Mouse (Mus musculus): ENCODE data around the gene Gm17655. TPM values are rescaled to one million over a fixed set of nuclear protein-coding genes. Genes with fewer than 3 reads are reported as not detected.
"Not testable (repeated sequence)": the region's sequence is repeated elsewhere in the genome, so short reads cannot be mapped to it uniquely, and the experiment has no call there.

The Gm17655 gene
- total RNA-seq (2015; ENCODE audit: low replicate concordance) (8.6 TPM in 1 of 2 replicates, not detected in the other), total RNA-seq (2017; ENCODE audit: low replicate concordance) (2.0 and 6.8 TPM in 2 replicates)

- ATAC-seq (replicated peaks; ENCODE audit: low FRiP score, poor library complexity, severe bottlenecking) = not testable (repeated sequence)
These were observed at the start of gene Gm17655 for GRCm38 (mm10) chr5:110072413-110072812. TSS of gene Gm17655 (minus strand) at chr5:110072513.

DNA sequence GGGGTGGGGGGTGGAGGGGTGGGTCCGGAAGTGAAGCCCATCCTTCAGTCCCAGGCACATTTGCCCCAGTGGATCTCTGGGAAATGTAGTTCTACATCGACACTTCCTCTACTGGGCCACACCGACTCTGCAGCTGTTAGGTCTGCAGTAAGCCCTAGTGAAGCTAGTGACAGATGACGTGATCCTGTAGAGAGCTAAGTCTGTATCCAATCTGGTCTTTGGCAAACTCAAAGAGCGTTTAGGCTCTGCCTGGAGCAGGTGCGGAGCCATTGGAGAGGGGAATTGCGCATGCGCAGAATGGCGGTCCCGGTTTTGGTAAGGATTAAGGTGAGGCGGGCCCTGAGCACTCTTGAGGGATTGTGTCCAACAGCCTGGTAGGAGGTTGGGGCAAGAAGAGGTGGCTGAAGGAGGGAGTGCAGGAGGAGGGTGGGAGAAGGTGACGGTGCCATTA is 37.7 kb upstream of the Gm17655 start, which contains the start of gene Zfp605:
Gene Zfp605, plus strand, starts transcription at position 102 of the 451 bp plus-strand sequence.
- peak; percentile 69 for ATAC-seq (replicated peaks; ENCODE audit: low FRiP score, poor library complexity, severe bottlenecking)

- no peak for ATAC-seq (replicated peaks; ENCODE audit: low FRiP score, poor library complexity, severe bottlenecking)
These were observed 36.0 kb upstream of the Gm17655 start for GRCm38 (mm10) chr5:110108305-110108628.

DNA sequence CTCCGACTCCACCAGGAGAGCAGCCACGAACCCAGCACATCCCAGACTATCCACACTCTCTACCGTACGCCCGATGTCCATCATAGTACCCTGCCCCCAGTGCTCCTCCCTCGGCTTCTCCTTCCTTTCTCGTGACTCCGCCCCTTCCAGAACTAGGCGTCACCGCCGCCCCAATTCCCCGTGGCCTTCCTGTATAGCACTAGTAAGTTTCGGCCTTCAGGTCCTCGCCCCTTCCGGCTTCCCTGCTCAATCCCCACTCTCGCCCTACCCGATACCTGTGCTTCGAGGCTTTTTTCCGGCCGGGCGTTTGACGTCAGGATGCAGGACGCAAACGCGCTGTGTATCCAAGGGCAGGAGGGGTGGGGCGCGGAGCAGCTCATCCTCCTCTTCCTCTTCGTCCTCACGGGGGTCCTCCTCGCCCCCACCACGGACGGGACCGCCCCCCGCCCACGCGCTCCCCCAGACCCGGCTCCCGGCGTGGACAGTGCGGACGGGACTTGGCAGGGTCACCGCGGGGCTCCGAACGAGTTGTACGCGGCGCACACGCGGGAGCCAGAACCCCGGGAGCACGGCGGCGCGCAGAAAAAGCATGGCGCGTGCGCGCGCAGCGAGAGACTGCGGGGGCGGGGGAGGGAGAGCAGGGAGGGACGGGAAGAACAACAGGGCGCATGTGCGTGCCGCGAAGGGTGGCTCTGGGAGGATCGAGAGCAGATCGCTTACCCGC is 35.4 kb upstream of the Gm17655 start, which contains the start of gene Gtpbp6:
Gene Gtpbp6, minus strand, starts transcription at position 617 of the 724 bp plus-strand sequence.
- ATAC-seq (replicated peaks; ENCODE audit: low FRiP score, poor library complexity, severe bottlenecking) = peak; percentile 84

DNA sequence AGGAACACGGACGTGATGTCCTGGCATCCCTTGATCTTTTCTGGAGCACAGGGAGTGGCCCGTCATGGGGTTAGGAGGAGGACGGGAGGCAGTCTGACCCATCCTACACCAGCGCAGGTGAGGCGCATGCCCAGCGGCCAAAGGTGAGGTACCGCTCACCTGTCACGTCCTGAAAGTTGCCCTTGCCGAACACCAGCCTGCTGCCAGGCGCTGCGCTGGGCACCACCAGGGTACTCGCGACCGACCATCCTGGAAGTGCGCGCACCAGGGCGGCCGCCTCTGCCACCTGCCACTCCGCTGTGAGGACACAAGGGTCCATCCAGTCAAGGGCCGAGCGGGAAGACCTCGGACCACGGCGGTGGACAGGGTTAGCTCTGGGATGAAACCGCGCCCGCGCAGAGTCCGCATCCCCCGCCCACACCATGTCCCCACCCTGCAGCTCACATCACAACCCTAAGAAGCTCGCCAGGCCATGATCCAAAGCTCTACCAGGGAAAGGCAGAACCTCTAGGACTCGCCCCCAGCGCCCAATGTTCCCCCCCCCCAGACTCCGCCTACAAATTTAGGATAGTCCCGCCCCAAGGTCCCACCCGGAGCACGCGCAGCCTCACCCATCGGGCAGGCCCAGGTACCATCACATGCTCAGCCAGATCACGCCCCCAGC is 34.7 kb upstream of the Gm17655 start:
- ATAC-seq (replicated peaks; ENCODE audit: low FRiP score, poor library complexity, severe bottlenecking) = no peak

- ATAC-seq (replicated peaks; ENCODE audit: low FRiP score, poor library complexity, severe bottlenecking) = no peak
These were observed 34.0 kb upstream of the Gm17655 start for GRCm38 (mm10) chr5:110106140-110106871.

- no peak for ATAC-seq (replicated peaks; ENCODE audit: low FRiP score, poor library complexity, severe bottlenecking)
These were observed 32.5 kb upstream of the Gm17655 start for GRCm38 (mm10) chr5:110104616-110105380.

- ATAC-seq (replicated peaks; ENCODE audit: low FRiP score, poor library complexity, severe bottlenecking) = no peak
These were observed 31.7 kb upstream of the Gm17655 start for GRCm38 (mm10) chr5:110103901-110104615.

DNA sequence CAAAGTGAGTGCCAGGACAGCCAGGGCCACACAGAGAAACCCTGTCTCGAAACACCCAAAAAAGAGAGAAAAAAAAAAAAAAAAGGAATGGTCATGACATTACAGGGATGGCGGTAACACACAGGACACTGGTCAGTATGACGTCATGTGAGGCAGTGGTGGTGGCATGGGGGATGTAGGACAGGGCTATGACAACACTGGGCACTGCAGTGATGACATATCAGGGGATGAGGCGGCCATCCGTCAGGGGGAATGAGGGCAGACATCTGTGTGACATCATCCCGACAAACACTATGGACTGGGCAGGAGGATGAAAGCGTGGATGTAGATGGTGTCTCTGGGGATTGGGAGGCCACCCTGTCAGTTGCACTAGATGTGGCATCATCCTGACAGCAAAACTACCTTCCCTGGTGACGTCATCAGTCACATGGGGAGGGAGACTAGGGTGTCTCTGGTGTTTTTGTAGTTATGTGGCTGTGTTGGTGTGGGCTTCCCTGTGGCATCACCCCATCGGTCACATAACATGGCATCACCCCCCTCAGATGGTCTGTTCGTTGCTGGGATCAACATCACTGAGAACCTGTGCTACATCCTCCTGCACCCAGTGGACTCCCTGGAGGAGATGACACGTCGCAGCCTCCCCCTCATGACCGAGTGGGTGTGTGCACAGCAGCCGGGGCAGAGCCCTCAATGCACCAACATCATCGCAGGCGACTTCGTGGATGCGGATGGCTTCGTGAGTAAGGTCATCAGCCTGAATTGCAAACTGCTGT is 30.7 kb upstream of the Gm17655 start:
- ATAC-seq (replicated peaks; ENCODE audit: low FRiP score, poor library complexity, severe bottlenecking) = no peak

GRCm38 (mm10) chr5:110102429-110102828 is 30.1 kb upstream of the Gm17655 start:
- ATAC-seq (replicated peaks; ENCODE audit: low FRiP score, poor library complexity, severe bottlenecking) = no peak

DNA sequence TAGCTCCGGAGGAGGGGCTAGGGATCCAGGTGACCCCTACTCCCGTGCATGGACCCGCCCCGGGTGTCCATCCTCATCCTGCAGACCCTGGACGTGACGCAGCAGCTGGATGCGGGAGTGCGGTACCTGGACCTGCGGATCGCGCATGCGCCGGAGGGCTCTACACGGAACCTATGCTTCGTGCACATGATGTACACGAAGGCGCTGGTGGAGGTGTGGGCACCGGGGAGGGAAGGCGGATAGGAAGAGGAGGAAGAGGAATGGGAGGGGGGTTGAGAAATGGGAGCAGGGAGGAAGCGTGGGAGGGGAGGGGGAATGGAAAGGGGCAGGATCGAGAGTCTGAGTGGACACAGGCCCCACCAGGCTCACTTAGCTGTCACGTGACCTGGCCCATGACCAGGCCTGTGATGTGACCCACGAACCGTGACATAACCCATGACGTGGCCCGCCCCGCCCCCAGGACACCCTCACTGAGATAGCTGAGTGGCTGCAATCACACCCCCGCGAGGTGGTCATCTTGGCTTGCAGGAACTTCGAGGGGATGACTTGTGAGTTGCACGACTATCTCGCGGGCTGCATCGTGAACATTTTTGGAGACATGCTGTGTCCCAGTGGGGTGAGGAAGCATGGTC is 29.5 kb upstream of the Gm17655 start:
- ATAC-seq (replicated peaks; ENCODE audit: low FRiP score, poor library complexity, severe bottlenecking) = no peak

GRCm38 (mm10) chr5:110100921-110101631 is 28.8 kb upstream of the Gm17655 start:
- no peak for ATAC-seq (replicated peaks; ENCODE audit: low FRiP score, poor library complexity, severe bottlenecking)

- no peak for ATAC-seq (replicated peaks; ENCODE audit: low FRiP score, poor library complexity, severe bottlenecking)
These were observed 27.6 kb upstream of the Gm17655 start, which contains the start of gene Plcxd1 for GRCm38 (mm10) chr5:110099656-110100580. TSS of gene Plcxd1 (plus strand) at chr5:110099969.

GRCm38 (mm10) chr5:110098991-110099477 is 26.7 kb upstream of the Gm17655 start:
- no peak for ATAC-seq (replicated peaks; ENCODE audit: low FRiP score, poor library complexity, severe bottlenecking)

- ATAC-seq (replicated peaks; ENCODE audit: low FRiP score, poor library complexity, severe bottlenecking) = 0 out of 2 replicates have a peak, but pooled peaks have one; percentile 13
These were observed 22.5 kb upstream of the Gm17655 start for GRCm38 (mm10) chr5:110094847-110095213.
